ENCODE assay signal across 9 mouse cellular contexts in the genomic region with DNA sequence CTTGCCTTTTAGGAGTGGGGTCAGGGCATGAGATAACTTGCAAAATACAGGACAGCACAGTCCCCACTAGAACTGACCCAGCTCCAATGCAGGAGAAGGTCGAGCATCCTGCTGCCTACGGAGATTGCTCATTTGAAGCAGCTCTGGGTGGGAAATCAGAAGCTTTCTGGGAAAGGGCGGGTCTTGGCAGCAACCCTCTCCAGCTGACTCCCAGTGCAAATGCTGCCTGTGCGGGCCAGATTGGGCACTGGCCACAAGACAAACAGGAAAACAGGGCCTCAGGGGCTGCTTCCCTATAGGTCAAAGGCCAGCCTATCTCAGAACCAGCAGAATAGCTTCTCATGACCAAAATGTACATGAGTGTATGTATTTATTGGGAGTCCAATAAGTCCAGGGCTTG. TPM values are rescaled to one million over a fixed set of nuclear protein-coding genes. Genes with fewer than 3 reads are reported as not detected.
DNase-seq lines count a peak whose midpoint lies in the region; ATAC-seq lines count a peak whose summit lies in the region.
"Had no signal": no experiment of that assay in that cellular context is flagged by ENCODE, and none has a peak within 500 bp of the region (broad histone marks: within the 10 kb centered on the region; RNA-seq: fewer than 3 reads in every experiment).

No protein-coding gene starts in this region.

- peak; percentile 37 for ATAC-seq in liver, embryonic 16.5 days (ENCODE audit: low read depth)
- no peak for ATAC-seq in liver, embryonic 12.5 days
- peak; percentile 34; the same call in 1 of the 2 replicates for ATAC-seq in megakaryocyte-erythroid progenitor cell, adult 5-6 weeks (replicated peaks; ENCODE audit: low FRiP score, low TSS enrichment, poor library complexity, severe bottlenecking)
- no peak for ATAC-seq in forebrain, embryonic 11.5 days (replicated peaks; ENCODE audit: low FRiP score)

- no peak overlapping the region for H3K27ac ChIP-seq in liver, embryonic 16.5 days (ENCODE audit: low read length)
- no peak overlapping the region for H3K27ac ChIP-seq in liver, embryonic 12.5 days
- H3K27ac ChIP-seq in forebrain, embryonic 11.5 days (ENCODE audit: low read depth, low read length) = no peak overlapping the region
- H3K27ac ChIP-seq: heart, embryonic 13.5 days had no signal

- intact Hi-C loops in gastrocnemius, postnatal 14 days (cut with DNase I; ENCODE audit: low total_unique reads) = no loop called here

- peak; percentile 49 for DNase-seq in gastrocnemius, postnatal 14 days
- peak; percentile 55 for DNase-seq in kidney, postnatal 10 days
- no peak for DNase-seq in cerebellum, adult 11-12 months
- DNase-seq in forebrain, embryonic 11.5 days (ENCODE audit: low spot score) = no peak
- DNase-seq in thymus, postnatal 4 days = no peak

- H3K27me3 ChIP-seq in liver, embryonic 16.5 days (ENCODE audit: control insufficient read depth, insufficient read depth, low read depth, low read length) = peaks cover 3% of the 10 kb centered on the region; the same call in 1 of the 2 replicates
- H3K27me3 ChIP-seq in liver, embryonic 12.5 days (replicated peaks) = peaks cover 35% of the 10 kb centered on the region
- H3K27me3 ChIP-seq in forebrain, embryonic 11.5 days (ENCODE audit: control insufficient read depth, insufficient read depth, low read length) = peaks cover 6% of the 10 kb centered on the region; the same call in 1 of the 2 replicates

- H3K4me2 ChIP-seq in liver, embryonic 16.5 days (ENCODE audit: low read depth, low read length) = no peak overlapping the region
- H3K4me2 ChIP-seq in liver, embryonic 12.5 days = no peak overlapping the region
- H3K4me2 ChIP-seq in forebrain, embryonic 11.5 days (ENCODE audit: low read depth, low read length, severe bottlenecking) = no peak overlapping the region
- H3K4me2 ChIP-seq: heart, embryonic 13.5 days had no signal

- H3K4me1 ChIP-seq in liver, embryonic 16.5 days (ENCODE audit: control insufficient read depth, low read depth, low read length) = no peaks in the 10 kb centered on the region; the same call in 1 of the 2 replicates
- peaks cover 23% of the 10 kb centered on the region for H3K4me1 ChIP-seq in liver, embryonic 12.5 days
- H3K4me1 ChIP-seq in forebrain, embryonic 11.5 days (replicated peaks; ENCODE audit: control insufficient read depth, insufficient read depth, low read length) = no peaks in the 10 kb centered on the region

- WGBS in liver, embryonic 16.5 days (ENCODE audit: insufficient replicate concordance) = 13% methylated on average over 4 of the region's 4 CpGs
- WGBS in liver, embryonic 12.5 days (ENCODE audit: insufficient replicate concordance) = 14% methylated on average over 4 of the region's 4 CpGs
- 74% methylated on average over 4 of the region's 4 CpGs for WGBS in forebrain, embryonic 11.5 days

- no peaks in the 10 kb centered on the region for H3K9me3 ChIP-seq in liver, embryonic 16.5 days (replicated peaks; ENCODE audit: control insufficient read depth, low read length)
- H3K9me3 ChIP-seq in liver, embryonic 12.5 days (replicated peaks) = no peaks in the 10 kb centered on the region
- H3K9me3 ChIP-seq in forebrain, embryonic 11.5 days (ENCODE audit: control insufficient read depth, low read length) = no peaks in the 10 kb centered on the region
- H3K9me3 ChIP-seq: heart, embryonic 13.5 days had no signal

- no peaks in the 10 kb centered on the region for H3K36me3 ChIP-seq in liver, embryonic 16.5 days (ENCODE audit: control insufficient read depth, insufficient read depth)
- no peaks in the 10 kb centered on the region for H3K36me3 ChIP-seq in liver, embryonic 12.5 days
- no peaks in the 10 kb centered on the region for H3K36me3 ChIP-seq in forebrain, embryonic 11.5 days (ENCODE audit: control insufficient read depth, insufficient read depth, low read length)

- H3K4me3 ChIP-seq in liver, embryonic 16.5 days (ENCODE audit: low read depth, low read length) = no peak overlapping the region
- no peak overlapping the region for H3K4me3 ChIP-seq in liver, embryonic 12.5 days
- no peak overlapping the region for H3K4me3 ChIP-seq in forebrain, embryonic 11.5 days (ENCODE audit: low read depth, low read length)
- H3K4me3 ChIP-seq: heart, embryonic 13.5 days had no signal

- H3K9ac ChIP-seq in liver, embryonic 16.5 days (ENCODE audit: low read depth, low read length) = no peak overlapping the region
- H3K9ac ChIP-seq in liver, embryonic 12.5 days = no peak overlapping the region
- no peak overlapping the region for H3K9ac ChIP-seq in forebrain, embryonic 11.5 days (ENCODE audit: low read length)
- H3K9ac ChIP-seq: heart, embryonic 13.5 days had no signal

RNA-seq across cellular contexts. Expression of a gene that starts 32.8 kb away (rescaled TPM):
- polyA plus RNA-seq in liver, embryonic 16.5 days (2015; fragmentation: Nextera tagmentation; extraction: Ambion mirVana) = 2.8 and 3.0 TPM in 2 replicates
- polyA plus RNA-seq in liver, embryonic 12.5 days (2016; fragmentation: Nextera tagmentation; extraction: Ambion mirVana) = 1.9 and 2.2 TPM in 2 replicates
- total RNA-seq in gastrocnemius, postnatal 14 days (2021) = 1 to 10 TPM; 6.3 to 8.2 TPM
- 1.3 and 2.2 TPM in 2 replicates for total RNA-seq in megakaryocyte-erythroid progenitor cell, adult 5-6 weeks (2014; fragmentation: Nextera tagmentation)
- 0.50 and 0.80 TPM in 2 replicates for total RNA-seq in megakaryocyte-erythroid progenitor cell, adult 5-6 weeks (2017)
- polyA plus RNA-seq in forebrain, embryonic 11.5 days (2014; fragmentation: Nextera tagmentation; extraction: Ambion mirVana) = 2.0 TPM in 2 replicates

RNA-seq across cellular contexts. Expression of a gene that starts 53.1 kb away (rescaled TPM):
- polyA plus RNA-seq in liver, embryonic 16.5 days (2015; fragmentation: Nextera tagmentation; extraction: Ambion mirVana) = 2.9 and 3.0 TPM in 2 replicates
- 6.9 and 7.4 TPM in 2 replicates for polyA plus RNA-seq in liver, embryonic 12.5 days (2016; fragmentation: Nextera tagmentation; extraction: Ambion mirVana)
- total RNA-seq in gastrocnemius, postnatal 14 days (2021) = 1 to 10 TPM; 7.3 to 8.0 TPM
- 17.0 and 21.6 TPM in 2 replicates for total RNA-seq in megakaryocyte-erythroid progenitor cell, adult 5-6 weeks (2014; fragmentation: Nextera tagmentation)
- 34.8 and 57.3 TPM in 2 replicates for total RNA-seq in megakaryocyte-erythroid progenitor cell, adult 5-6 weeks (2017)
- 6.8 and 8.6 TPM in 2 replicates for polyA plus RNA-seq in forebrain, embryonic 11.5 days (2014; fragmentation: Nextera tagmentation; extraction: Ambion mirVana)

Comparison
In these comparisons a context has a peak if more than half of its experiments do, and no peak if none do; other contexts are left out.
1. ATAC-seq: peak in liver, embryonic 16.5 days (single experiment) and megakaryocyte-erythroid progenitor cell, adult 5-6 weeks (single experiment); none in liver, embryonic 12.5 days (single experiment) and forebrain, embryonic 11.5 days (single experiment).
2. DNase-seq: peak in gastrocnemius, postnatal 14 days (single experiment) and kidney, postnatal 10 days (single experiment); none in cerebellum, adult 11-12 months (single experiment), forebrain, embryonic 11.5 days (single experiment) and thymus, postnatal 4 days (single experiment).